Mouse (Mus musculus) right cerebral cortex, adult 18-20 months (tissue): ENCODE measurements around the gene Kcnd1.
A peak's percentile ranks its signal among the peaks of the same experiment; 100 is the strongest.

Experiments
- DNase-seq: peaks from one replicate; pipeline ENCODE4 v3.0.0; 2022; ENCODE audit warnings: mixed read lengths

The Kcnd1 gene

DNA sequence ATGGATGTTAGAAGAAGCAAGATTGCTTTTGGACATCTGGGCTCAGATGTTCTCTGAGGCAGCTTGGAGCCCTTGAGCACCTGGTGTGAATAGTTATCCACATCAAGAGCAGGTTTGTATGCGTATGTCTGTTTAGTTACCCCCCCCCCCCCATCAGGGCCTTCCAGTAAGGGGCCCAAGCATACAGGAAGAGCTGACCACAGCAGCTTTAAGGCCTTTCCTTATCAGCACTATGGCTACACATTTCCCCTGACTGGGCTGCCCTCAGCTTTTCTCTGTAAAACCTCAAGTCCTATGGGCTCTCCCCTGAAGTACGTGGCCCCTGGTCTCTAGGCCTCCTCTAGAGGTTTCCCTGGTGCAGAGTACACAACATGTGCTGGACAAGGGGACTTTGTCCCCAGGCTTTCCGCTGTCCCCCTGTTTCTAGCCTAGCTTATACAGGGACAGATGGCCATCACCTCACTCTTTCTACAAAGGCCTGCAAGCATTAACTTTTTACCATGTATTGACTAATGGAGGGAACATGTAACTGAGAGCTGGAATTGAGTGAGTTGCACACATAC, 37.2 kb downstream of the Kcnd1 start:
- no peak for DNase-seq

DNA sequence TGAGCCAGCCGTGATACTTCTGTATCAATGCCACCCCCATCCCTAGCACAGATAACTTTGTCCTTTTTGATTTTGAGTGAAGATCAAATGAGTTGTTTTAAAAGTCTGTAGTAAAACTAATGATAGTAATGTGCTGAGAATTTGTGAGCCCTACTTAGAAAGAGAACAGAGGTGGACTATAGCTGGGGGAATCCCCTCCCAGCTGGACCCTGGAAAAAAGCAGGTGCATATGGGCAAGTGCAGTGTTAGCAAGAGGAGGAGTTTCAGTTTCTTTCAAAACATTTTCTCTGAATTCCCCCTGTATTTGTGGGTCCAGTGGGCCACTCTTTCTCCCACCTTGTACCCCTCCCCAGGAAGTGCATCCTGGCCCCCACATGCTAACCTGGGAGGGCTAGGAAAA, 41.1 kb downstream of the Kcnd1 start:
- DNase-seq: no peak

DNA sequence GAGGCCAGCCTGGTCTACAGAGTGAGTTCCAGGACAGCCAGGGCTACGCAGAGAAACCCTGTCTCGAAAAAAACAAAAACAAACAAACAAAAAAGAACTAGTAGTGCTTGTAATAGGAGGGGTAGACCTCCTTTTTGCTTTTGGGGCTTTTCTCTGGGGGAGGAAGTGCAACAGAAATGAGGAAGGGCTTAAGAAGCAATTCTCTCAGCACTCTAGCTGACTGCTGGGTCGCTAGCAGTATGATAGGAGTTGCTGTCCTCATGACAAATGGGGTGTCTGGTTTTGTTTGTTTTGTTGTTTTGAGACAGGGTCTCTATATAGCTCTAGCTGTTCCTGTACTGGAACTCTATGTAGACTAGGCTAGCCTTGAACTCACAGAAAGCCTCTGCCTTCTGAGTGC, 42.5 kb downstream of the Kcnd1 start:
- no peak for DNase-seq

DNA sequence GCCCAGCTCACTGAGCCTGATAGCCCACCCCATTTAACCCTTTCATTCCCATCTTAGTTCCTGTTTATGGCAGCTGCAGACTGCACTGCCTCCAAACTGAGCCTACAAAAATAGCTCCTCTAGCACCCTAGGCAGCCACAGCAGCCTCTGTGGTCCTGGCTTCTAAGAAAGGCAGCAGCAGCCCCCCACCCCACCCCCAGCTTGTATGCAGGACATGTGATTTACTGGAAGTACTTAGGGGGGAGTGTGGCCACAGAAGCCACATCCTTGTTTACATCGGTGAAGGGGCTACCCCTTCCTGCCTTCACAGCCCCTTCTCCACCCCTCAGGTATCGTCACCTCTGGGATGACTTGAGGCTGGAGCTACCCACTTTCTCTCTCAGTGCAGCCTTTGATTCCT, 43.3 kb downstream of the Kcnd1 start:
- DNase-seq: no peak

DNA sequence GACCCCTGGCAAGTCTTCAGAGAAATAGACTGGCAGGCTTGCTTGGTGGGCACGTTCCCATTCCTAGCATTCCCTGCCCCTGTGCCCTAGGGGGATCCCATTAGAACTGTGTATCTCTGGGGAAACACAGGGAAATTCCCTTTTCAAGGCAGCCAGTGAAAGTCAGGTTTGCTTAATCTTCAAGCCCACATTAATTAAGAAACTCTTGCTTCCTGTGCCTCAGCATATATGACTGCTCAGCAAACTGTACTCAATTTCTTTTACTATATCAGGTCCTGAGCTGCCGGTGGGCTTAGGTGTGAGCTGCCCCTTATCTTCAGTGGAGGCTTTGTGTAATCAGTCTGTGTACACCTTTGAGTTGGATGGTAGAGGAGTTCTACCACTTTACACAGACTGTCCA, 43.7 kb downstream of the Kcnd1 start:
- no peak for DNase-seq

DNA sequence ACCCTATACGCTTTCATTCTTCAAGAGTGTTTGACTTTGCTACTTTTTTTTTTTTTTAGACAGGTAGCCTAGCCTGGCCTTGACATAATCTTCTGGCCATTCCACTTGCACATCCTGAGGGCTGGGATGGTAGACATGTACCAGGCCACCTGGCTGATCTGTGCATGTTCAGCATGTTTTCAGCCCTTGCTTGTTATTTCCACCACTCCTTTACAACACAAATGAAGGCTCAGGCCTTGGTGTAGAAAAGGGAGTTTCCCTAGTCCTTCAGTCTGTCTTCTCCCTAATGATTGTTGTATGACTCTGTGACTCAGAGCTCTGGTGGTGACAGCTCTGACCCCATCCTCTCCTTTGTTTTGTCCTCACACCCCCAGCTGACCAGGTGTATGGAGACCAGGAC, 45.1 kb downstream of the Kcnd1 start:
- no peak for DNase-seq

DNA sequence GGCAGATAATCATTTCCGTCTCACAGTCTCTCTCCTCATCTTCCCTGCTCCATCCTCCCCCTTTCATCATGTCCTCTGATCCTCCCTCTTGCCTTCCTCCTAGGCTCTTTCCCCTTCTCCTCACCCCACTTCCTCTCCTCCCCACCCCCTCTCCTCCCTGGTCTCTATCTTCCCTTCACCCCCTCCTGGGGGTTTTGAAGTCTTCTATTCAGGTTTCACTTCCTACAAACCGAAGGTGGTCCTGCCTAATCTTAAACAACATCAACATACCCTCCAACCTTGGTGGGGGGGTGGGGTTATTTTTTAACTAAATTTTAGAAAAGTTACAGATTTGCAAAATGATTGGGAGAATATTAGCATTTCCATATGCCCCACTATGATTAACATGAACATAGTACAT, 46.4 kb downstream of the Kcnd1 start:
- no peak for DNase-seq

DNA sequence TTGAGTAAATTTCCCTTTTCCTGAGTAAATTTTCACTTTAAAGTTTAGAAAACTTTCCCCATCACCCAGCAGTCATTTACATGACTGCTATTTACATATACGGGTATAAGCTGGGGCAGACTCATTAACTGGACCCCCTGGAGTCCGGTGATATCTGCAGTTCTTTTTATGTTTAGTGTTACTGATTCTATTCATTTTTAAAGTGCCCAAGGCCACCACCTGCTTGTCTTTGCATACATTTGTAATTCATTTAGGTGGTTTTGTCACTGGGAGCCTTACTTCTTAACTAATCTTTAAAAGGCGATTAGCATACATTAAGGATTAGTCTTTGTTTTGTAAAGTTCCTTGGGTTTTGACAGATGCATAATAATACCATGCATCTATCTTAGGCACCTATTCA, 47.7 kb downstream of the Kcnd1 start:
- no peak for DNase-seq

DNA sequence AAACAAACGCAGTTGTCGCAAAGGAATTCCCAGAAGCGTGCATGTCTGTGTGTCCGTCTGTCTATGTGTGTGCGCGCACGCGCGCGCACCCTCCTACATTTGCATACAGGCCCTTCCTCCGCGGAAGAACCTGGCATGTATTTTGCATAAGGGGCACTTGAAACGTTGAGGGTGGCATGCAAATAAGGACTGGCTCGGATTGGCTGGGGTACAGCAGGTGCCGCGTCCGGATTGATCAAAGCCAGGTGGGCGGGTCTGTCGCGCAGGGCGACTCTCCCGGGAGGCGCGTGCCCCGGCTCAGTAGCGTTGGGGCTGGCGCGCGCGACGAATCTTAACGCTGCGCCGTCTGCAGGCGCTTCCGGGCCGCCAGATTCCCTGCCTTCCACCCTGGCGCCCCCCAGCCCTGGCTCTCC, 55.9 kb downstream of the Kcnd1 start, which contains the start of gene Pim2:
Pim2 (plus strand) TSS at position 256 of the 413 bp plus-strand sequence.
- DNase-seq: peak; percentile 87

DNA sequence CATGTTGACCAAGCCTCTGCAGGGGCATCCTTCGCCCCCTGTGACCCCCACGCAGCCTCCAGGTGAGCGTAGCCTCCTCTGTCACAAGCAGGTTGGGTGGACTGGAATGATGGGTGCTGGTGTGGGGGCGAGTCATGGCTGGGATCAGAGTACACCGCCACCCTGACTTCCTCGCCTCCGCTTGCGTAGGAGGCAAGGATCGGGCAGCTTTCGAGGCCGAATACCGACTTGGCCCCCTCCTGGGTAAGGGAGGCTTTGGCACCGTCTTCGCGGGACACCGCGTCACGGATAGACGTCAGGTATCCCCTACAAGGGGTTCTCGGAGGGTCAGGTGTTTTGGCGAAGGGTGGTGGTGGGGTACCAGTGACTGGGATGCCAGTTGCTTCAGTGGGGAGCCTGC, 56.4 kb downstream of the Kcnd1 start:
- no peak for DNase-seq

DNA sequence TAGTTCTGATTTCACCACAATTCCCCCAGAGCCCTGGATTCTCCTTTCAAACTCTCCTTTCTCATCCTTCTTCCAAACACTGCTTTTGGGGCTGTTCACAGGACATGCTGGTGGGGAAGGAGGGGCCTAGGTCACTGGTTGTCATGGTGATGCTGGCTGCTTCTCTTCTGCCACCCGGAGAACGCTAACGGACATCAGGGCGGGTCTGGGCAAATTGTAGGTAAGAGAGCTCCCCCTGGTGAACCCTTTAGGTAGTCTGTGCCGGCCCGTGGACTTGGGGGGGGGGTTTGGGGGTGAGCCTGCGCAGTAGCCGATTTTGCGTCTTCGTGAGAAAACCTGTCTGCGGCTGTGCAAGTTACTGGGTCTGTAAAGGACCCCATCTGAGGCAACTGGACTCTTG, 57.7 kb downstream of the Kcnd1 start:
- peak; percentile 70 for DNase-seq

DNA sequence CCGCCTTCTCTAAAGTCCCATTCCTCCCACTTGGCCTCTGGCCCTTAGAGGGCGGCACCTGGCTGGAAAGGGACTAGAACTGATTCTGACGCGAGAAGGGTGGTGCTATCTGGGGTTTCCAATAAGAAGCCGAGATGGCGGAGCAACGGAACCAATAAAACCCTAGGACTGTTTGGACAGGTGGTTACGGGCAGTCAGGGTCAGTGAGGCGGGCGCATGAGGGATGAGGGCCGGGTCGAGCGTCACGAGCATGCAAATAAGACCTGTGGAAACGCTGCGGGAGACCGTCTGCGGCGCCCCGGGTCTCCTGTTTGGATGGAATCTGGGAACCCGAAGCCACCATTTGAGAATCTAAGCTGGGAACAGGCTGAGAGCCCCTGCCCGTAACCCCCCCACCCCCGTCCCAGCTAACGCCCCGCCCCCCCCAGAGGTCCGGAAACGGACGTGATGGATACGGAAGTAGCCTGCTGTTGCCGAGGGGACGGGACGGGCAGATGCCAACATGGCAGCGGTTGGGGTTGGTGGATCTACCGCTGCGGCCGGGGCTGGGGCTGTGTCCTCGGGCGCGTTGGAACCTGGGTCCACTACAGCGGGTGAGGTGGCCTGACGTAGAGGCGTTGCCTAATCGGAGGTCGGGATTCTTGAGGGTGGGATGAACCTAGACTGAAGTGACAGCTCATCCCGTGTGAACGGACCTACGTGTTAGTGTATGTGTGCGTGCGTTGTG, 61.9 kb downstream of the Kcnd1 start, which contains the start of gene Slc35a2:
Slc35a2 (plus strand) TSS at position 188 of the 727 bp plus-strand sequence.
- DNase-seq: peak; percentile 81
